Mouse (Mus musculus) T-cell, adult 2 months (primary cell): ENCODE measurements around the gene C1qc.

ENCODE experiments used
- DNase-seq: peaks from one replicate; pipeline ENCODE4 v3.0.0; 2022; ENCODE audit warnings: low spot score

Gene C1qc

DNA sequence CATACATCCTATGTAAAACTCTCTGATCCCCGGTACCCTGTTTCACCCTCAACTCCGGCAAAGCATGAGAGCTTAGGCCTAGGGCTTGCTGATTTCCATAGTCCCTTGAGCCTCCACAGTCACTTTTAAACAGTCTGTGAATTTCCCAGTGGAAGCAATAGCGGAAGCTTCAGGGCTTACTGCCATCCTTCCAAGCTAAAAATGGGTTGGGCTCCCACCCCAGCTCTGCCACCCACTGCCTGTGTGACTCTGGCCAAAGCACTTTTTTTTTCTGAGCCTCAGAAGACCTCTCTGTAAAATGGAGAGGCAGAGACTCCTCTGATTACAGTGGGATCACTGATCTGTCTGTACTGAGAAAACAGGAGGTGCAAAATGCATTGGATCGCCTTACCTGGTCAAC lies 44.3 kb downstream of the C1qc start:
- DNase-seq, result no peak

DNA sequence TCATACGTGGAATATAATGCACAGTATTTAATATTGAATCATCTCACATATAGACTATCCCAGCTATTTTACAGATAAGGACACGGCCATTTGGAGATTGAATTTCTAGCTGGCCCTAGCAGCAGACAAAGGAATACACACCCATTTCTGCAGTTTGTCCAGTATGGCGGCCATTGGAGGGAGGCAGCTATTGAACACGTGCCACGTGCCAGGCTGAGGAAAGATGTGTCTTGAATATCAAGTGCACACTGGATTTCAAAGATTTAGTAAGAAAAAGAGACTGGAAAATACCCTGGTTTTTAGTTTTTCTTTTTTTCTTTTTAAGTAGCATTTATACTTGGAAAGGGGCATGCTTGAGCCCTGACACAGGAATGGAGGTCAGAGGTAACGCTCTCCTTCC lies 45.7 kb downstream of the C1qc start:
- DNase-seq, result no peak

GRCm38 (mm10) chr4:136842802-136843201 lies 50.1 kb downstream of the C1qc start:
- no peak for DNase-seq

GRCm38 (mm10) chr4:136842033-136842432 lies 50.8 kb downstream of the C1qc start:
- DNase-seq, result peak; percentile 13

DNA sequence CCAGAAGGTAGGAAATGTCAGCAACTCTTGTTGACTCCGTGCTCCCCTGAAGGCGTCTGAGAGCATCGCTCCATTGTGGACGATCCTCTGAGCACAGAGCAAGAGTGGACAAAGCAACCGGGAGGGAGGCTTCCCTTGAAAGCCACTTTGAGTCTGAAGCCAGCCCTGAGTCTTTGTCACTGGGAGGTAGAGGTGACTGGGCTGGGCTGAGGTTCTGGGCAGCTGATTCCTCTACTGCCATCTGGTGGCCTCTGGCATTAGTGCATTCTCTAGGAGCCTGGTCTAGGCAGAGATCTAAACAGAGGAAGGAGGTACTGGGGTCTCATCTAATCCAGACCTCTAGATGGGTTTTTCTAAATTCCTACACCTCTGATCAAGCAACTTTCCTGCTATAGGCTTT lies 51.8 kb downstream of the C1qc start:
- peak; percentile 70 for DNase-seq
